Comparison of ENCODE assay signal across 23 mouse cellular contexts in the genomic region with DNA sequence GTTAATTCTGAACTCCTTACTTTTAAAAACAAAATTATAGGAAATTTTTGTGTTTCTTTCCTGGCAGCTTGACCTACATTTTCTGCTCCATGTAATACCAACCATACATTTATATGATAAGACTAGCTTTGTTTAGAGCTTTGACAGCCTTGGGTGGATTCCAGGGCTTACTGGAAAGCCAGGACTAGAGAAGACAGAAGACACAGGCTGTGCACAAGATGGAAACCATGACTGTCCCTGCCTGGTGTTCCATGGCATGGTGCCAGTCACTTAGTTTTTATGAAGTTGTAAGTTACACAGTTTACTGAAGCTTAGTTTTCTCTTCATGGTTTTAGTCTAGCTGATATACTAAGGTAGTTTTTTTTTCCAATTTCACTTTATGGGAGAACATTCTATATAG.
DNase-seq lines count a peak whose midpoint lies in the region; ATAC-seq and TF ChIP-seq lines count a peak whose summit lies in the region.
"Had no signal": no experiment of that assay in that cellular context is flagged by ENCODE, and none has a peak within 500 bp of the region (broad histone marks: within the 10 kb centered on the region; RNA-seq: fewer than 3 reads in every experiment).

No protein-coding gene starts in this region.

- H3K9me3 ChIP-seq in lung, embryonic 14.5 days (ENCODE audit: low read depth, low read length) = no peaks in the 10 kb centered on the region
- H3K9me3 ChIP-seq: embryonic facial prominence, embryonic 10.5 days; forebrain, embryonic 15.5 days; G1E; hindbrain, embryonic 13.5 days; intestine, embryonic 15.5 days; limb, embryonic 12.5 days; midbrain, embryonic 12.5 days had no signal

- no peaks in the 10 kb centered on the region for H3K36me3 ChIP-seq in lung, embryonic 14.5 days (ENCODE audit: insufficient read depth)
- H3K36me3 ChIP-seq: embryonic facial prominence, embryonic 10.5 days; forebrain, embryonic 15.5 days; hindbrain, embryonic 13.5 days; intestine, embryonic 15.5 days; limb, embryonic 12.5 days; midbrain, embryonic 12.5 days had no signal

- H3K9ac ChIP-seq in lung, embryonic 14.5 days = no peak overlapping the region
- H3K9ac ChIP-seq: forebrain, embryonic 15.5 days; hindbrain, embryonic 13.5 days; intestine, embryonic 15.5 days; limb, embryonic 12.5 days; liver, postnatal 0 days; midbrain, embryonic 12.5 days had no signal

- no peaks in the 10 kb centered on the region for H3K27me3 ChIP-seq in lung, embryonic 14.5 days (ENCODE audit: insufficient read depth, low read length)
- H3K27me3 ChIP-seq: CH12.LX; forebrain, embryonic 15.5 days; hindbrain, embryonic 13.5 days; intestine, embryonic 15.5 days; limb, embryonic 12.5 days; midbrain, embryonic 12.5 days had no signal

- no peak for TF ChIP-seq CTCF in lung, embryonic 14.5 days (IDR thresholded peaks at IDR 0.05; ENCODE audit: low read depth)

- no peak overlapping the region for H3K4me3 ChIP-seq in lung, embryonic 14.5 days (ENCODE audit: low read depth, low read length)
- H3K4me3 ChIP-seq: embryonic facial prominence, embryonic 10.5 days; forebrain, embryonic 15.5 days; hindbrain, embryonic 13.5 days; intestine, embryonic 15.5 days; limb, embryonic 12.5 days; midbrain, embryonic 12.5 days had no signal

- H3K27ac ChIP-seq in lung, embryonic 14.5 days (ENCODE audit: low read depth) = no peak overlapping the region
- H3K27ac ChIP-seq: embryonic facial prominence, embryonic 10.5 days; forebrain, embryonic 15.5 days; hindbrain, embryonic 13.5 days; intestine, embryonic 15.5 days; limb, embryonic 12.5 days; midbrain, embryonic 12.5 days had no signal

- H3K4me1 ChIP-seq in lung, embryonic 14.5 days (ENCODE audit: insufficient read depth) = no peaks in the 10 kb centered on the region
- H3K4me1 ChIP-seq: embryonic facial prominence, embryonic 10.5 days; forebrain, embryonic 15.5 days; hindbrain, embryonic 13.5 days; intestine, embryonic 15.5 days; limb, embryonic 12.5 days; midbrain, embryonic 12.5 days had no signal

- no peak overlapping the region for H3K4me2 ChIP-seq in lung, embryonic 14.5 days
- H3K4me2 ChIP-seq: forebrain, embryonic 15.5 days; heart, embryonic 11.5 days; hindbrain, embryonic 13.5 days; intestine, embryonic 15.5 days; limb, embryonic 12.5 days; liver, embryonic 11.5 days; midbrain, embryonic 12.5 days had no signal

- peak; percentile 35 to 42 for DNase-seq in cerebellum, postnatal 14 days
- DNase-seq in cerebellum, postnatal 4 days (ENCODE audit: low spot score in 2 of 2) = no peak
- peak; percentile 86 for DNase-seq in lung, embryonic 14.5 days
- DNase-seq in lung, postnatal 14 days = no peak
- DNase-seq in 3T3-L1 (ENCODE audit: low read depth, low spot score) = peak; percentile 13
- DNase-seq in Muller cell, postnatal 12 days (ENCODE audit: inconsistent ontology term) = peak; percentile 32
- no peak for DNase-seq in ovary, postnatal 36 days (ENCODE audit: low spot score)
- DNase-seq: B cell, adult 2 months; kidney, adult 8-10 months; kidney, postnatal 10 days; liver, postnatal 0 days; right cerebral cortex, postnatal 25 days; thymus, postnatal 25 days had no signal

- ATAC-seq in lung, embryonic 14.5 days (ENCODE audit: insufficient read depth) = peak; percentile 90
- ATAC-seq: forebrain, embryonic 15.5 days; intestine, embryonic 15.5 days; liver, postnatal 0 days had no signal

Comparison
In these comparisons a context has a peak if more than half of its experiments do, and no peak if none do; other contexts are left out.
1. DNase-seq: peak in cerebellum, postnatal 14 days (2 of 2), lung, embryonic 14.5 days (single experiment), 3T3-L1 (single experiment) and Muller cell, postnatal 12 days (single experiment); none in cerebellum, postnatal 4 days (0 of 2), lung, postnatal 14 days (single experiment) and ovary, postnatal 36 days (single experiment).